Mouse (Mus musculus) MEL (cell line): ENCODE measurements around the gene Trio. TPM values are rescaled to one million over a fixed set of nuclear protein-coding genes. Genes with fewer than 3 reads are reported as not detected.

ENCODE experiments used
- DNase-seq: peaks from one replicate; pipeline ENCODE4 v3.0.0; 2011; ENCODE audit warnings: low read depth, low spot score
- H3K27ac ChIP-seq: 2 replicates; pipeline ENCODE4 v1.5.1; 2012; ENCODE audit warnings: low read depth, mild to moderate bottlenecking, control low read depth, low read length, moderate library complexity; ENCODE audit not compliant: control insufficient read depth
- H3K27me3 ChIP-seq, 2 experiments: fragments of 150-350 bp in 1 of 2; sonication (generic) in 1 of 2; 2 replicates each; pipeline ENCODE4 v1.6.1; 2012; ENCODE audit warnings: low read length in 2 of 2, mild to moderate bottlenecking in 2 of 2, improper control_type of control experiment in 1 of 2, moderate library complexity in 1 of 2; ENCODE audit not compliant: insufficient read depth in 2 of 2, control insufficient read depth in 1 of 2
- H3K36me3 ChIP-seq, 2 experiments: 2 replicates each; pipeline ENCODE4 v1.6.1; 2012 to 2014; ENCODE audit warnings: low read length in 2 of 2, improper control_type of control experiment in 1 of 2, inconsistent platforms in 1 of 2, mild to moderate bottlenecking in 1 of 2; ENCODE audit not compliant: insufficient read depth in 2 of 2, control insufficient read depth in 1 of 2
- H3K4me1 ChIP-seq, 2 experiments: fragments of 150-350 bp in 1 of 2; sonication (generic) in 1 of 2; 2 replicates each; pipeline ENCODE4 v1.6.1; 2012; ENCODE audit warnings: low read length in 2 of 2, improper control_type of control experiment in 1 of 2, mild to moderate bottlenecking in 1 of 2; ENCODE audit not compliant: insufficient read depth in 2 of 2, control insufficient read depth in 1 of 2
- H3K4me3 ChIP-seq, 2 experiments: fragments of 150-350 bp in 1 of 2; sonication (generic) in 1 of 2; 2 replicates each; pipeline ENCODE4 v1.5.1; 2012; ENCODE audit warnings: low read depth in 2 of 2, low read length in 2 of 2, mild to moderate bottlenecking in 2 of 2, moderate library complexity in 2 of 2, control low read depth in 1 of 2, improper control_type of control experiment in 1 of 2; ENCODE audit not compliant: control insufficient read depth in 1 of 2, insufficient read depth in 1 of 2
- H3K79me2 ChIP-seq: 2 replicates; pipeline ENCODE4 v1.6.1; 2012; ENCODE audit warnings: mild to moderate bottlenecking, low read length, moderate library complexity; ENCODE audit not compliant: control insufficient read depth, poor library complexity, insufficient read depth
- H3K9ac ChIP-seq: 2 replicates; pipeline ENCODE4 v1.6.1; 2012; ENCODE audit warnings: low read depth, mild to moderate bottlenecking, control low read depth, low read length, moderate library complexity; ENCODE audit not compliant: control insufficient read depth, poor library complexity, severe bottlenecking
- H3K9me3 ChIP-seq: fragments of 150-350 bp; sonication (generic); replicated peaks from 2 replicates; pipeline ENCODE4 v1.6.1; 2012; ENCODE audit warnings: mild to moderate bottlenecking, low read length, improper control_type of control experiment, moderate library complexity; ENCODE audit not compliant: insufficient read depth
- BHLHE40 ChIP-seq: IDR thresholded peaks from 2 replicates; pipeline ENCODE4 v1.6.1; 2012; ENCODE audit warnings: low read depth, mild to moderate bottlenecking, inconsistent platforms, low read length, improper control_type of control experiment, borderline replicate concordance
- CHD1 ChIP-seq: IDR thresholded peaks from 2 replicates; pipeline ENCODE4 v1.6.1; 2012; ENCODE audit warnings: low read depth, mild to moderate bottlenecking, inconsistent platforms, low read length, improper control_type of control experiment
- CTCF ChIP-seq, 3 experiments: IDR thresholded peaks in 2 of 3; conservative IDR thresholded peaks in 1 of 3; 2 replicates each; pipeline ENCODE4 v1.5.1; 2011 to 2012; ENCODE audit warnings: low read length in 3 of 3, low read depth in 2 of 3, mild to moderate bottlenecking in 2 of 3, improper control_type of control experiment in 1 of 3, inconsistent platforms in 1 of 3, mixed read lengths in 1 of 3, moderate library complexity in 1 of 3; ENCODE audit not compliant: control insufficient read depth in 1 of 3, insufficient read depth in 1 of 3, poor library complexity in 1 of 3, severe bottlenecking in 1 of 3
- ELF1 ChIP-seq: IDR thresholded peaks from 2 replicates; pipeline ENCODE4 v1.6.1; 2014; ENCODE audit warnings: low read depth, mild to moderate bottlenecking, inconsistent platforms, low read length, improper control_type of control experiment, moderate library complexity
- GATA1 ChIP-seq: IDR thresholded peaks from 2 replicates; pipeline ENCODE4 v1.6.1; 2011; ENCODE audit warnings: low read depth, low read length, improper control_type of control experiment
- HCFC1 ChIP-seq: IDR thresholded peaks from 2 replicates; pipeline ENCODE4 v1.6.1; 2012; ENCODE audit warnings: low read depth, mild to moderate bottlenecking, inconsistent platforms, low read length, improper control_type of control experiment, moderate library complexity
- JUND ChIP-seq: IDR thresholded peaks from 2 replicates; pipeline ENCODE4 v1.6.1; 2011; ENCODE audit warnings: low read depth, mild to moderate bottlenecking, improper control_type of control experiment, low read length
- KAT2A ChIP-seq: conservative IDR thresholded peaks from 2 replicates; pipeline ENCODE4 v1.6.1; 2012; ENCODE audit warnings: low read depth, low read length, improper control_type of control experiment, inconsistent platforms
- MAX ChIP-seq: IDR thresholded peaks from 2 replicates; pipeline ENCODE4 v1.6.1; 2011; ENCODE audit warnings: low read length, improper control_type of control experiment
- MAZ ChIP-seq: IDR thresholded peaks from 2 replicates; pipeline ENCODE4 v1.6.1; 2012; ENCODE audit warnings: low read depth, mild to moderate bottlenecking, inconsistent platforms, low read length, improper control_type of control experiment
- MEF2A ChIP-seq: IDR thresholded peaks from 2 replicates; pipeline ENCODE4 v1.6.1; 2014; ENCODE audit warnings: low read depth, mild to moderate bottlenecking, inconsistent platforms, low read length, improper control_type of control experiment; ENCODE audit not compliant: poor library complexity, insufficient replicate concordance, severe bottlenecking; ENCODE audit errors: extremely low read depth
- MXI1 ChIP-seq: IDR thresholded peaks from 2 replicates; pipeline ENCODE4 v1.6.1; 2011; ENCODE audit warnings: mild to moderate bottlenecking, low read depth, low read length, improper control_type of control experiment
- MYC ChIP-seq: IDR thresholded peaks from 2 replicates; pipeline ENCODE4 v1.6.1; 2011; ENCODE audit warnings: low read depth, mild to moderate bottlenecking, low read length, improper control_type of control experiment, moderate library complexity
- NELFE ChIP-seq: IDR thresholded peaks from 2 replicates; pipeline ENCODE4 v1.6.1; 2011; ENCODE audit warnings: low read depth, low read length, improper control_type of control experiment
- POLR2AphosphoS2 ChIP-seq: IDR thresholded peaks from 2 replicates; pipeline ENCODE4 v1.6.1; 2011; ENCODE audit warnings: low read length, improper control_type of control experiment
- POLR2AphosphoS5 ChIP-seq: IDR thresholded peaks from 2 replicates; pipeline ENCODE4 v1.6.1; 2012; ENCODE audit warnings: low read depth, borderline replicate concordance, mild to moderate bottlenecking, inconsistent platforms, low read length, moderate library complexity, mixed read lengths
- RCOR1 ChIP-seq: IDR thresholded peaks from 2 replicates; pipeline ENCODE4 v1.6.1; 2012; ENCODE audit warnings: low read depth, mild to moderate bottlenecking, inconsistent platforms, low read length, improper control_type of control experiment
- SIN3A ChIP-seq: IDR thresholded peaks from 2 replicates; pipeline ENCODE4 v1.6.1; 2012; ENCODE audit warnings: low read length, improper control_type of control experiment, inconsistent platforms
- TBP ChIP-seq: IDR thresholded peaks from 2 replicates; pipeline ENCODE4 v1.8.0; 2011; ENCODE audit warnings: low read depth, low read length, improper control_type of control experiment
- UBTF ChIP-seq: IDR thresholded peaks from 2 replicates; pipeline ENCODE4 v1.6.1; 2012; ENCODE audit warnings: low read depth, mild to moderate bottlenecking, inconsistent platforms, low read length, improper control_type of control experiment, moderate library complexity, borderline replicate concordance; ENCODE audit not compliant: insufficient read depth
- ZC3H11A ChIP-seq: IDR thresholded peaks from 2 replicates; pipeline ENCODE4 v1.6.1; 2012; ENCODE audit warnings: low read depth, mild to moderate bottlenecking, inconsistent platforms, low read length, improper control_type of control experiment
- ZKSCAN1 ChIP-seq: IDR thresholded peaks from 2 replicates; pipeline ENCODE4 v1.6.1; 2012; ENCODE audit warnings: low read depth, mild to moderate bottlenecking, inconsistent platforms, low read length, improper control_type of control experiment, moderate library complexity
- ZNF384 ChIP-seq: IDR thresholded peaks from 2 replicates; pipeline ENCODE4 v1.6.1; 2012; ENCODE audit warnings: low read depth, mild to moderate bottlenecking, inconsistent platforms, low read length, improper control_type of control experiment
- polyA plus RNA-seq, 2 experiments: library from polyadenylated mRNA; stranded (reverse) in 1 of 2; unstranded in 1 of 2; fragments of >175 nt in 1 of 2; fragments of >200 nt in 1 of 2; gene quantifications; 2 replicates each; pipeline versions ENCODE4 v1.2.1 to v1.2.4; 2012; ENCODE audit warnings: low replicate concordance in 2 of 2, low read depth in 1 of 2; ENCODE audit not compliant: insufficient read length in 2 of 2, insufficient read depth in 1 of 2, missing spikeins in 1 of 2
- total RNA-seq: library from RNA; depleted of rRNA; stranded (reverse); fragments of 300-350 nt; gene quantifications from 2 replicates; pipeline ENCODE4 v1.2.3, GENCODE M21; 2012

Gene Trio
- total and polyA plus RNA-seq, 3 experiments: 0.91 to 1.1 TPM; not detected in 1

GRCm38 (mm10) chr15:27758680-27759079, 267.0 kb downstream of the Trio start:
- H3K79me2 ChIP-seq: no peaks in the 10 kb centered on the region
- DNase-seq: no peak
- no peaks in the 10 kb centered on the region for H3K36me3 ChIP-seq
- H3K27ac ChIP-seq: no peak overlapping the region
- TF ChIP-seq POLR2AphosphoS2: no peak
- no peak for TF ChIP-seq SIN3A
- TF ChIP-seq ZC3H11A: no peak
- TF ChIP-seq MAX: no peak
- no peak for TF ChIP-seq MYC
- TF ChIP-seq ZKSCAN1: no peak
- TF ChIP-seq RCOR1: no peak
- no peak for TF ChIP-seq HCFC1
- TF ChIP-seq KAT2A: no peak
- no peak for TF ChIP-seq CTCF (IDR thresholded peaks at IDR 0.05 in 2 of 3, conservative IDR thresholded peaks at IDR 0.05 in 1 of 3; ENCODE audit: control insufficient read depth in 1 of 3, insufficient read depth in 1 of 3, low read depth in 2 of 3, low read length in 3 of 3, poor library complexity in 1 of 3, severe bottlenecking in 1 of 3)
- TF ChIP-seq NELFE: no peak
- TF ChIP-seq ELF1: no peak
- no peak for TF ChIP-seq TBP
- no peak for TF ChIP-seq CHD1
- no peak for TF ChIP-seq GATA1
- no peak for TF ChIP-seq MAZ
- no peak for TF ChIP-seq POLR2AphosphoS5
- no peak for TF ChIP-seq ZNF384
- no peak for TF ChIP-seq MXI1
- TF ChIP-seq JUND: no peak
- H3K9ac ChIP-seq: no peak overlapping the region
- H3K27me3 ChIP-seq: no peaks in the 10 kb centered on the region
- no peak overlapping the region for H3K4me3 ChIP-seq
- H3K9me3 ChIP-seq: no peaks in the 10 kb centered on the region
- H3K4me1 ChIP-seq: no peaks in the 10 kb centered on the region

- Histone ChIP-seq H3K79me2 (no peaks in the 10 kb centered on the region), H3K4me3 (no peak overlapping the region), H3K4me1 (no peaks in the 10 kb centered on the region), H3K9ac (no peak overlapping the region), H3K9me3 (no peaks in the 10 kb centered on the region), H3K27me3 (no peaks in the 10 kb centered on the region), H3K27ac (no peak overlapping the region), H3K36me3 (no peaks in the 10 kb centered on the region)
- DNase-seq: no peak
- TF ChIP-seq MEF2A: no peak
- no peak for TF ChIP-seq UBTF
- TF ChIP-seq GATA1: no peak
- no peak for TF ChIP-seq BHLHE40
These were observed 269.2 kb downstream of the Trio start for GRCm38 (mm10) chr15:27756426-27756825.
